Mouse (Mus musculus) B cell, adult (primary cell): Measurements from ENCODE around the gene Hist2h4. TPM values are rescaled to one million over a fixed set of nuclear protein-coding genes. Genes with fewer than 3 reads are reported as not detected.

Experiments
- total RNA-seq: library from RNA; stranded (reverse); gene quantifications from 4 replicates; pipeline ENCODE4 v1.2.4, GENCODE M21; 2023; ENCODE audit not compliant: inconsistent age

Hist2h4 gene
- total RNA-seq, result 52.3 to 62.2 TPM (median 53.7 TPM) in 4 replicates

GRCm38 (mm10) chr3:96262979-96263550 is at the start of gene Hist2h4:
Gene Hist2h4, minus strand, starts transcription at chr3:96263311.

GRCm38 (mm10) chr3:96293787-96294186 is 30.7 kb upstream of the Hist2h4 start, which contains the start of gene Fcgr1:
Gene Fcgr1, minus strand, starts transcription at chr3:96293969.

GRCm38 (mm10) chr3:96269511-96270474 is 6.7 kb upstream of the Hist2h4 start, which contains the start of gene Hist2h2bb:
Gene Hist2h2bb, plus strand, starts transcription at chr3:96269752.

DNA sequence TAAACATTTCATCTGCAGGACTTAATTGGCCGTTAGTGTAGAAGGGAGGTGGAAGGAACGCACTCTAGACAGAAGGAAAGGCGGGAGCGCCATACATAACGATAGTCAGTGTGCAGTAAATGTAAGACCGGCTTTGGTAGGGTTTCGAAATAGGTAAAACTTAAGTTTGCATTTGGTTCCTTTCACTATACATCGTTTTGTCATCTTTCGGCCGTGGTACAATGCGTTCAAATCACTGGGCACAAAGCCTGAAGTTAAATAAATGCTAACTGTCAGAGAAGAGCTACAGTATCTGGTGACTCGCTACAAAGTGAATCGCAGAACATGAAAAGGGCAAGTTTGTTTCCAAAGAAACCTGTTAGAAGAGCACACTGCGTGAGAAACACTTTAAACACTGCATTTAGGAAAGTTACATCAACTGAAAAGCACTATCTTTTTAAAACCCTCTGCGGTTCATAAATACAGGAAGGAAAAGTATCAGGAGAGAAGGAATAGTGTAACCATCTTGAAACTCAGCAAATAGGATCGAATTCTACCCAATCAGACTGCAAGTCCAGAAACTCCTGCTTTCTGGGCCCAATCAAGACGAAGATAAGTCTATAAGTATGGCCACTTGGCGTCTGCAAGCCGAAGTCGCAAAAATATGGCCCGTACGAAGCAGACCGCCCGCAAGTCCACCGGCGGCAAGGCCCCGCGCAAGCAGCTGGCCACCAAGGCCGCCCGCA is 5.1 kb upstream of the Hist2h4 start, which contains the start of gene Hist2h3b:
TSS of gene Hist2h3b (plus strand) at position 604 of the 725 bp plus-strand sequence.

GRCm38 (mm10) chr3:96246427-96246856 is 16.7 kb downstream of the Hist2h4 start, which contains the start of gene Hist2h3c1:
Gene Hist2h3c1, plus strand, starts transcription at chr3:96246685.

DNA sequence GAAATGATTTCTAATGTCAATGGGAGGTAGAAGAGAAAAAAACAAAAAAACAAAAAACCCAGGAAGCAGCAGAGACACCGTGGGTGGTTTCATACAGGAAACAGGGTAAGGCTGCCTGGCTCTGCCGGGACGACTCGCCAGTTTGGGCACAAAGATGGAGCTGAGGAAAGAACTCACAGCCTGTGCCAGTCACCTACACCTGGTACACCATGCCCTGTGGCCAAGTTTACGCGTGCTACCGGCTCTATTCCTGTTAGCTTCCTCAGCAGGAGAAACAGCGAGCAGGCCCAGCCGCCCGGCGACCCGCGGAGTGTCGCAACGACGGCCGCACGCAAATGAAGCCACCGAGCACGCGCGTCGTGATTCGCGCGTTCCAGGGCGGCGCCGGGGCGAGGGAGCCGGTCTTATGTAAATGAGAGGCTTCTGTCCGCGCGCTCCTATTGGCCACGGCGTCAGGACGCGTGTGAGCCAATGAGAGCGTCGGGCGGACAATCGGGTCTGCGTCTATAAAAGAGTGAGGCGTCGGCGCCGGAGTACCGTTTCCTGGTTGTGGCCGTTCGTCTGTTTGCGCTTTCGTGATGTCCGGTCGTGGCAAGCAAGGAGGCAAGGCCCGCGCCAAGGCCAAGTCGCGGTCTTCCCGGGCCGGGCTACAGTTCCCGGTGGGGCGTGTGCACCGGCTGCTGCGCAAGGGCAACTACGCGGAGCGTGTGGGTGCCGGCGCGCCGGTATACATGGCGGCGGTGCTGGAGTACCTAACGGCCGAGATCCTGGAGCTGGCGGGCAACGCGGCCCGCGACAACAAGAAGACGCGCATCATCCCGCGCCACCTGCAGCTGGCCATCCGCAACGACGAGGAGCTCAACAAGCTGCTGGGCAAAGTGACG is 17.9 kb downstream of the Hist2h4 start, which contains the start of gene Hist2h2aa1:
TSS of gene Hist2h2aa1 (plus strand) at position 495 of the 884 bp plus-strand sequence.

DNA sequence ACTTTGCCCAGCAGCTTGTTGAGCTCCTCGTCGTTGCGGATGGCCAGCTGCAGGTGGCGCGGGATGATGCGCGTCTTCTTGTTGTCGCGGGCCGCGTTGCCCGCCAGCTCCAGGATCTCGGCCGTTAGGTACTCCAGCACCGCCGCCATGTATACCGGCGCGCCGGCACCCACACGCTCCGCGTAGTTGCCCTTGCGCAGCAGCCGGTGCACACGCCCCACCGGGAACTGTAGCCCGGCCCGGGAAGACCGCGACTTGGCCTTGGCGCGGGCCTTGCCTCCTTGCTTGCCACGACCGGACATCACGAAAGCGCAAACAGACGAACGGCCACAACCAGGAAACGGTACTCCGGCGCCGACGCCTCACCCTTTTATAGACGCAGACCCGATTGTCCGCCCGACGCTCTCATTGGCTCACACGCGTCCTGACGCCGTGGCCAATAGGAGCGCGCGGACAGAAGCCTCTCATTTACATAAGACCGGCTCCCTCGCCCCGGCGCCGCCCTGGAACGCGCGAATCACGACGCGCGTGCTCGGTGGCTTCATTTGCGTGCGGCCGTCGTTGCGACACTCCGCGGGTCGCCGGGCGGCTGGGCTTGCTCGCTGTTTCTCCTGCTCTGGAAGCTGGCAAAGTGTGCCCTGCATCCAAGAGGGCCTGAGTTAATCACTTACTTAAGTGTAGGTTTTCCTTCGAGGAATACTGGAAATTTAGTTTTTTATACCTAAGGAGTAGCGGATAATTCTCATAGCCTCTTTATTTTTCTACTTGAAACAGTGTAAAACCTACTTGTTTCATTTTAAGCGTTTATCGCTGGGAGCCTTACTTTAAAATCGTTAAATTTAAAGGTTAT is 22.9 kb downstream of the Hist2h4 start, which contains the start of gene Hist2h2aa2:
TSS of gene Hist2h2aa2 (minus strand) at position 328 of the 850 bp plus-strand sequence.

GRCm38 (mm10) chr3:96238954-96239793 is 23.9 kb downstream of the Hist2h4 start, which contains the start of gene Hist2h3c2:
Gene Hist2h3c2, minus strand, starts transcription at chr3:96239127.

GRCm38 (mm10) chr3:96220765-96221639 is 42.1 kb downstream of the Hist2h4 start, which contains the start of the genes Hist2h2ac and Hist2h2be:
Gene Hist2h2ac, minus strand, starts transcription at chr3:96220880.
Gene Hist2h2be, plus strand, starts transcription at chr3:96221119.

DNA sequence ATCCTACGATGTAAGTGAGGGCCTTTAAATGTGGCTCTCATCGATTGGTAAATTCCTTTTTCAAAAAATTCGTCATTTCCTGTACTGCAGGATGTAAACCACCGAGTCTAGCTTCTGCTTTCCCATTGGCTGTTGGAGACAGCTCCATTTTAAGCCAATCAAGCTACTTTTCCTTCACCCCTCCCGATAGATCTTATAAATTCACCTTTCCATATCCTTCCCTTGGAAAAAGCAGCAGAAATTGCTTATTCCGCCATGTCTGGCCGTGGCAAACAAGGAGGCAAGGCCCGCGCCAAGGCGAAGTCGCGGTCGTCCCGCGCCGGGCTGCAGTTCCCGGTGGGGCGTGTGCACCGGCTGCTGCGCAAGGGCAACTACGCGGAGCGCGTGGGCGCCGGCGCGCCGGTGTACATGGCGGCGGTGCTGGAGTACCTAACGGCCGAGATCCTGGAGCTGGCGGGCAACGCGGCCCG is 43.4 kb downstream of the Hist2h4 start, which contains the start of the genes Bola1 and Hist2h2ab:
TSS of gene Bola1 (minus strand) at position 49 of the 470 bp plus-strand sequence.
TSS of gene Hist2h2ab (plus strand) at position 205 of the 470 bp plus-strand sequence.

Other genes with a start within 250 kb of the Hist2h4 start
- gene Vps45, start 204.8 kb downstream of the Hist2h4 start, total RNA-seq, result 16.8 to 29.1 TPM (median 20.3 TPM) in 4 replicates
- gene Otud7b, start 158.8 kb downstream of the Hist2h4 start, total RNA-seq, result 53.7 to 61.3 TPM (median 54.9 TPM) in 4 replicates
- gene Mtmr11, start 101.3 kb downstream of the Hist2h4 start, total RNA-seq, result 1.9 to 3.4 TPM (median 2.4 TPM) in 4 replicates
- 86.6 to 96.9 TPM (median 89.8 TPM) in 4 replicates for gene Sf3b4, start 91.0 kb downstream of the Hist2h4 start, total RNA-seq
- 2.2 to 4.4 TPM (median 2.7 TPM) in 4 replicates for gene Sv2a, start 82.2 kb downstream of the Hist2h4 start, total RNA-seq
- 8.4 to 10.2 TPM (median 9.0 TPM) in 4 replicates for gene Bola1, start 43.6 kb downstream of the Hist2h4 start, total RNA-seq
- 5.1 to 10.3 TPM (median 7.2 TPM) in 4 replicates for gene Hist2h2ab, start 43.4 kb downstream of the Hist2h4 start, total RNA-seq
- gene Hist2h2ac, start 42.4 kb downstream of the Hist2h4 start, total RNA-seq, result 110 to 130 TPM (median 113 TPM) in 4 replicates
- gene Hist2h2be, start 42.2 kb downstream of the Hist2h4 start, total RNA-seq, result 4.9 to 5.8 TPM (median 5.0 TPM) in 4 replicates
- 1.6 to 5.2 TPM (median 3.2 TPM) in 4 replicates for gene Hist2h3c2, start 24.2 kb downstream of the Hist2h4 start, total RNA-seq
- 684 to 746 TPM (median 716 TPM) in 4 replicates for gene Hist2h2aa2, start 23.0 kb downstream of the Hist2h4 start, total RNA-seq
- gene Hist2h2aa1, start 17.8 kb downstream of the Hist2h4 start, total RNA-seq, result 4.9 to 9.3 TPM (median 6.8 TPM) in 3 of 4 replicates, not detected in the other
- gene Hist2h3c1, start 16.6 kb downstream of the Hist2h4 start, total RNA-seq, result not detected in 4 replicates
- gene Hist2h3b, start 5.3 kb upstream of the Hist2h4 start, total RNA-seq, result 151 to 194 TPM (median 183 TPM) in 4 replicates
- gene Hist2h2bb, start 6.4 kb upstream of the Hist2h4 start, total RNA-seq, result 179 to 204 TPM (median 198 TPM) in 4 replicates
- gene Fcgr1, start 30.7 kb upstream of the Hist2h4 start, total RNA-seq, result 0.19 to 0.60 TPM (median 0.52 TPM) in 4 replicates
- gene BC107364, start 189.0 kb upstream of the Hist2h4 start, total RNA-seq, result not detected in 4 replicates